20 mouse cellular contexts compared by ENCODE assay signal in genomic region chr6:77278794-77279193, GRCm38 (mm10). TPM values are rescaled to one million over a fixed set of nuclear protein-coding genes. Genes with fewer than 3 reads are reported as not detected.
DNase-seq lines count a peak whose midpoint lies in the region; ATAC-seq lines count a peak whose summit lies in the region.
"Had no signal": no experiment of that assay in that cellular context is flagged by ENCODE, and none has a peak within 500 bp of the region (broad histone marks: within the 10 kb centered on the region; RNA-seq: fewer than 3 reads in every experiment).

No protein-coding gene starts in this region.

- intact Hi-C loops in gastrocnemius, postnatal 14 days (cut with DNase I; ENCODE audit: low total_unique reads) = no loop called here

- DNase-seq in frontal cortex, postnatal 14 days (ENCODE audit: low spot score in 2 of 2) = no peak
- DNase-seq in layer of hippocampus, adult 8-10 months (ENCODE audit: low spot score in 2 of 2) = peak; percentile 24 to 30
- DNase-seq in layer of hippocampus, postnatal 25 days (ENCODE audit: extremely low spot score in 1 of 2, low spot score in 1 of 2) = no peak
- DNase-seq in right cerebral cortex, adult 2 months (ENCODE audit: low spot score in 2 of 2) = peak; percentile 52 to 65
- no peak for DNase-seq in right cerebral cortex, postnatal 10 days (ENCODE audit: low spot score in 2 of 2)
- peak; percentile 78 for DNase-seq in telencephalon, adult 2 months (ENCODE audit: low read depth, low spot score)
- DNase-seq in gastrocnemius, postnatal 14 days = no peak
- DNase-seq: adrenal gland, adult 2 months; gastrocnemius, postnatal 25 days; heart, adult 18-20 months; heart, postnatal 10 days; kidney, adult 18-20 months; kidney, postnatal 4 days; lung, embryonic 14.5 days; thymus, postnatal 14 days had no signal

- ATAC-seq in frontal cortex, adult (ENCODE audit: low TSS enrichment) = peak; percentile 90
- ATAC-seq: inflammation-experienced regulatory T-cells, adult 6 months had no signal

RNA-seq across cellular contexts. Expression of gene Lrrtm1, which starts 36.3 kb away (rescaled TPM):
- total RNA-seq in layer of hippocampus, adult 8-10 months (2022) = 10 to 100 TPM; 92.6 to 96.6 (median 93.5) TPM
- total RNA-seq in layer of hippocampus, postnatal 25 days (2021) = 100 to 1,000 TPM; 117 to 125 TPM
- total RNA-seq in gastrocnemius, postnatal 14 days (2021) = under 1 TPM; 0.13 to 0.27 TPM
- total RNA-seq: common myeloid progenitor, adult 5-6 weeks; gastrocnemius, postnatal 25 days; heart, adult 18-20 months; megakaryocyte, adult 5-6 weeks; MEL had no signal

Comparison
In these comparisons a context has a peak if more than half of its experiments do, and no peak if none do; other contexts are left out.
1. DNase-seq: peak in layer of hippocampus, adult 8-10 months (2 of 2), right cerebral cortex, adult 2 months (2 of 2) and telencephalon, adult 2 months (single experiment); none in frontal cortex, postnatal 14 days (0 of 2), layer of hippocampus, postnatal 25 days (0 of 2), right cerebral cortex, postnatal 10 days (0 of 2) and gastrocnemius, postnatal 14 days (single experiment).
2. RNA of gene Lrrtm1, which starts 36.3 kb away (total RNA-seq): 117 to 125 TPM in layer of hippocampus, postnatal 25 days and 92.6 to 96.6 TPM in layer of hippocampus, adult 8-10 months; 0.13 to 0.27 TPM in gastrocnemius, postnatal 14 days; every median in the first group is over 10 times any median in the second.